Mouse (Mus musculus) forebrain, embryonic 15.5 days (tissue): Measurements from ENCODE around the gene Cd207. TPM values are rescaled to one million over a fixed set of nuclear protein-coding genes. Genes with fewer than 3 reads are reported as not detected.

Experiments used
- ATAC-seq: fragments of 200-750 bp; cut with Nextera tagmentation; replicated peaks from 2 replicates; pipeline ENCODE4 v1.8.0; 2017; ENCODE audit warnings: mild to moderate bottlenecking, moderate TSS enrichment, moderate library complexity
- H3K27ac ChIP-seq: fragments of 300-500 bp; sonication (generic); replicated peaks from 2 replicates; pipeline ENCODE4 v1.5.1; 2015; ENCODE audit warnings: mild to moderate bottlenecking, inconsistent platforms
- H3K27me3 ChIP-seq: fragments of 300-500 bp; sonication (generic); 2 replicates; pipeline ENCODE4 v1.6.1; 2015; ENCODE audit warnings: inconsistent platforms
- H3K36me3 ChIP-seq: fragments of 300-500 bp; sonication (generic); 2 replicates; pipeline ENCODE4 v1.6.1; 2015; ENCODE audit warnings: mild to moderate bottlenecking, inconsistent platforms
- H3K4me1 ChIP-seq: fragments of 300-500 bp; sonication (generic); 2 replicates; pipeline ENCODE4 v1.6.1; 2015; ENCODE audit warnings: inconsistent platforms
- H3K4me2 ChIP-seq: fragments of 300-500 bp; sonication (generic); replicated peaks from 2 replicates; pipeline ENCODE4 v1.6.1; 2015; ENCODE audit warnings: mild to moderate bottlenecking, inconsistent platforms
- H3K4me3 ChIP-seq: fragments of 300-500 bp; sonication (generic); 2 replicates; pipeline ENCODE4 v1.5.1; 2015; ENCODE audit warnings: mild to moderate bottlenecking, inconsistent platforms
- H3K9ac ChIP-seq: fragments of 300-500 bp; sonication (generic); replicated peaks from 2 replicates; pipeline ENCODE4 v1.6.1; 2015; ENCODE audit warnings: mild to moderate bottlenecking, inconsistent platforms
- H3K9me3 ChIP-seq: fragments of 300-500 bp; sonication (generic); 2 replicates; pipeline ENCODE4 v1.6.1; 2016; ENCODE audit warnings: inconsistent platforms
- WGBS: fragments of 180-500 bp; shearing (Covaris S2); methylation state at CpG from one replicate; pipeline ENCODE4 v1.1.7; 2015; ENCODE audit warnings: mixed read lengths; 5-methylcytosine and 5-hydroxymethylcytosine counted together
- polyA plus RNA-seq: library from polyadenylated mRNA; unstranded; fragments of >200 nt; fragmentation: Nextera tagmentation; extraction: Ambion mirVana; gene quantifications from 2 replicates; pipeline ENCODE4 v1.2.1, GENCODE M21; 2015

The Cd207 gene
- polyA plus RNA-seq, 1 experiment from 2014 or later = not detected

DNA sequence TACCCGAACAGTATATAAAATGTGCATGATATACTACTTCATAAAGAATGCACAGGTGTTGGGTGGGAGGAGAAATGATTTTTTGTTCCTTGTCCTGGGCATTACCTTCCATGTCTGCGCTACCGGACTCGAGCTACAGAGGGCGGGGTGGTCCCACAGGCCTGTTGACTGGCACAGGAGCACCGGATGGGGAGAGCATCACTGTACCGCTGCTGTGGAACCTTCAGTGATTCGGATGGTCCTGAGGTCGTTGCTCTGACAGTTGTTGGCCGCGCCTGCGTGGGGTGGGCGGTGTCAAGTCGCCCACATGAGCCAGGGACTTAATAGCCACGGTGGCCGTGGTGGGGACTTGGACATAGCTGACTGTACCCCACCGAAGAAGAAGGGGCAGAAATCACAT, 50.9 kb downstream of the Cd207 start:
- H3K9me3 ChIP-seq = no peaks in the 10 kb centered on the region
- no peak overlapping the region for H3K4me2 ChIP-seq
- H3K27ac ChIP-seq = no peak overlapping the region
- no peak overlapping the region for H3K9ac ChIP-seq
- no peaks in the 10 kb centered on the region for H3K27me3 ChIP-seq
- ATAC-seq = no peak
- no peaks in the 10 kb centered on the region for H3K36me3 ChIP-seq
- H3K4me1 ChIP-seq = no peaks in the 10 kb centered on the region
- WGBS = 63% methylated on average over 17 of the region's 17 CpGs
- no peak overlapping the region for H3K4me3 ChIP-seq

Other genes with a start within 250 kb of the Cd207 start
- gene Tet3, start 218.8 kb downstream of the Cd207 start, polyA plus RNA-seq = 71.3 and 73.7 TPM in 2 replicates
- gene Dguok, start 170.9 kb downstream of the Cd207 start, polyA plus RNA-seq = 71.2 and 72.2 TPM in 2 replicates
- gene Actg2, start 141.6 kb downstream of the Cd207 start, polyA plus RNA-seq = 1.1 TPM in 2 replicates
- gene Stambp, start 105.1 kb downstream of the Cd207 start, polyA plus RNA-seq = 49.6 and 52.4 TPM in 2 replicates
- not detected in 2 replicates for gene Clec4f, start 21.7 kb downstream of the Cd207 start, polyA plus RNA-seq
- 0.14 and 0.15 TPM in 2 replicates for gene Vax2, start 33.4 kb upstream of the Cd207 start, polyA plus RNA-seq
- gene Atp6v1b1, start 65.1 kb upstream of the Cd207 start, polyA plus RNA-seq = 0.43 and 0.53 TPM in 2 replicates
- 0.19 and 0.24 TPM in 2 replicates for gene Ankrd53, start 84.8 kb upstream of the Cd207 start, polyA plus RNA-seq
- 76.7 and 79.8 TPM in 2 replicates for gene Tex261, start 98.0 kb upstream of the Cd207 start, polyA plus RNA-seq
- 107 and 113 TPM in 2 replicates for gene Nagk, start 117.1 kb upstream of the Cd207 start, polyA plus RNA-seq
- gene Paip2b, start 153.9 kb upstream of the Cd207 start, polyA plus RNA-seq = 36.5 and 43.0 TPM in 2 replicates
- gene Zfp638, start 189.3 kb upstream of the Cd207 start, polyA plus RNA-seq = 88.5 and 90.8 TPM in 2 replicates